Mouse (Mus musculus): ENCODE measurements at regions not wholly inside any gene's neighbourhood (a gene's known extent, or its start where the extent isn't known, plus 50 kb on each side); places are given as distances from the start of the nearest gene placed in this dataset.

DNA sequence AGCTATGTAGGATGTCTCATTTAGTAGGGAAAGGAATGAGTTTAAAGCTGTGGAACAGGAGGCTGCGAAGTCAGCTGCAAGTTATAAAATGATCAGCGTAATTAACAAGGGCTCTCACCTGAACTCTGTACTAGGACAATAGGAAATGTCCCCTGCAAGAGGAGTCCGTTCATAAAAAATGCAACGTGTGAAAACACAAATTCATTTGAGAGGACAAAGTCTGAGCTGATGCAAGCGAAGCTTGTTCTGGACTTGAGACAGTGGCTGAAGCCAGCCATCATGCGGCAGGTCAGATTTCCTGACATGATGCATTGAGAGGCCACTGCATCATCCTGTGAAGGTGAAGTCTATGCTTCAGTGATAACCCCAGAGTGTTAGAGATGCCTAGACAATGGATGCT lies 232.5 kb downstream of the Dad1 start:
- TF ChIP-seq POLR2A (IDR thresholded peaks at IDR 0.05; ENCODE audit: low read depth, low read length) (no peak), CTCF (conservative IDR thresholded peaks at IDR 0.05; ENCODE audit: insufficient read depth, insufficient read length, low read depth, low read length) (no peak)

Data from kidney, adult 2 months (tissue).